Mouse (Mus musculus) heart, adult 2 months (tissue): ENCODE measurements around the gene A630095N17Rik.

Experiments used
- CTCF ChIP-seq: fragments of 200-600 bp; IDR thresholded peaks from 2 replicates; pipeline ENCODE4 v1.8.1; 2022; ENCODE audit warnings: antibody characterized with exemption, mild to moderate bottlenecking, moderate library complexity
- EP300 ChIP-seq: fragments of 200-500 bp; IDR thresholded peaks from 2 replicates; pipeline ENCODE4 v1.6.1; 2011; ENCODE audit warnings: low read depth, low read length, control low read depth; ENCODE audit not compliant: insufficient read depth

GRCm38 (mm10) chr1:75234606-75235005 is 2.7 kb upstream of the A630095N17Rik start:
- TF ChIP-seq EP300: peak; percentile 69
- TF ChIP-seq CTCF: peak; percentile 92
